Mouse (Mus musculus) thymus, postnatal 4 days (tissue): ENCODE measurements around the gene Cd86.

Experiments
- DNase-seq: peaks from one replicate; pipeline ENCODE4 v3.0.0; 2021

Cd86 gene

GRCm38 (mm10) chr16:36665782-36666181, at the start of gene Cd86:
Gene Cd86 (minus strand): TSS chr16:36666081.
- peak; percentile 15 for DNase-seq

- no peak for DNase-seq
Measured at GRCm38 (mm10) chr16:36711760-36712159, 45.9 kb upstream of the Cd86 start.

- DNase-seq = no peak
Measured at GRCm38 (mm10) chr16:36710794-36711193, 44.9 kb upstream of the Cd86 start.

- no peak for DNase-seq
Measured at GRCm38 (mm10) chr16:36709405-36709804, 43.5 kb upstream of the Cd86 start.

- no peak for DNase-seq
Measured at GRCm38 (mm10) chr16:36708751-36709150, 42.9 kb upstream of the Cd86 start.

GRCm38 (mm10) chr16:36707702-36708423, 42.0 kb upstream of the Cd86 start:
- no peak for DNase-seq

- no peak for DNase-seq
Measured at GRCm38 (mm10) chr16:36700484-36700883, 34.6 kb upstream of the Cd86 start.

GRCm38 (mm10) chr16:36697331-36697730, 31.4 kb upstream of the Cd86 start:
- DNase-seq = no peak

GRCm38 (mm10) chr16:36694798-36695290, 29.0 kb upstream of the Cd86 start:
- DNase-seq = no peak

- DNase-seq = peak; percentile 43
Measured at GRCm38 (mm10) chr16:36693818-36694413, 28.0 kb upstream of the Cd86 start, which contains the start of gene Ildr1. Gene Ildr1 (plus strand): TSS chr16:36693978.

GRCm38 (mm10) chr16:36691484-36691883, 25.6 kb upstream of the Cd86 start:
- DNase-seq = no peak

GRCm38 (mm10) chr16:36688076-36688475, 22.2 kb upstream of the Cd86 start:
- DNase-seq = no peak

- no peak for DNase-seq
Measured at GRCm38 (mm10) chr16:36684325-36684918, 18.5 kb upstream of the Cd86 start.

GRCm38 (mm10) chr16:36681829-36682228, 15.9 kb upstream of the Cd86 start:
- DNase-seq = no peak

- DNase-seq = no peak
Measured at GRCm38 (mm10) chr16:36675902-36676301, 10.0 kb upstream of the Cd86 start.

GRCm38 (mm10) chr16:36675304-36675703, 9.4 kb upstream of the Cd86 start:
- DNase-seq = no peak

GRCm38 (mm10) chr16:36674457-36675204, 8.8 kb upstream of the Cd86 start:
- peak; percentile 71 for DNase-seq

- DNase-seq = no peak
Measured at GRCm38 (mm10) chr16:36673196-36673595, 7.3 kb upstream of the Cd86 start.

- no peak for DNase-seq
Measured at GRCm38 (mm10) chr16:36670590-36670989, 4.7 kb upstream of the Cd86 start.

GRCm38 (mm10) chr16:36666448-36667017, 652 bp upstream of the Cd86 start:
- DNase-seq = peak; percentile 9

- no peak for DNase-seq
Measured at GRCm38 (mm10) chr16:36663484-36663883, 2.4 kb downstream of the Cd86 start.

GRCm38 (mm10) chr16:36661330-36661729, 4.6 kb downstream of the Cd86 start:
- DNase-seq = no peak

GRCm38 (mm10) chr16:36655910-36656309, 10.0 kb downstream of the Cd86 start:
- no peak for DNase-seq
